Mouse (Mus musculus): ENCODE measurements around the gene Mre11a.
"Not testable (repeated sequence)": the region's sequence is repeated elsewhere in the genome, so short reads cannot be mapped to it uniquely, and the experiment has no call there.

The Mre11a gene

GRCm38 (mm10) chr9:14868326-14868725 lies 83.9 kb downstream of the Mre11a start:
- DNase-seq (ENCODE audit: low spot score in 2 of 2) = no peak

DNA sequence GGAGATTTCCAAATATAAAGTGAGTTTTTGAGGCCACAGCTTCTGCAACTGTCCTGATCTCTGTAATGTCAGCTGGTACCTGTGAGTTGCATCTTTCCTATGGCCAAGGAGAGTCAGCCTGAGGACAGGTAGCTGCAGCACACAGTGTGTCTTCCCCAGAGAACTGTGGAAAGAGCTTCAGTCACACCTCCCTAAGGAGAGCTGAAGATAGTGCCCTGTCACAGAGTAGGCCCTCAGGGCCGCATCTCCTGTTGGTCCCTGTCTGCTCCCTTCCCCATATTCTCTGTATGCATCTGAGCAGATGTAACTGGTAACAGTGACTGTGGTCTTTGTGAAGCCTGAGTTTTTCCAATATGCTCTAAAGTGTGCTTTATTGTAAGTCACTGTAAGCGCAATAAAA lies 85.9 kb downstream of the Mre11a start:
- DNase-seq (ENCODE audit: low spot score in 2 of 2) = no peak

- no peak for DNase-seq (ENCODE audit: low spot score in 2 of 2)
Measured at GRCm38 (mm10) chr9:14870802-14871201, 86.3 kb downstream of the Mre11a start.

DNA sequence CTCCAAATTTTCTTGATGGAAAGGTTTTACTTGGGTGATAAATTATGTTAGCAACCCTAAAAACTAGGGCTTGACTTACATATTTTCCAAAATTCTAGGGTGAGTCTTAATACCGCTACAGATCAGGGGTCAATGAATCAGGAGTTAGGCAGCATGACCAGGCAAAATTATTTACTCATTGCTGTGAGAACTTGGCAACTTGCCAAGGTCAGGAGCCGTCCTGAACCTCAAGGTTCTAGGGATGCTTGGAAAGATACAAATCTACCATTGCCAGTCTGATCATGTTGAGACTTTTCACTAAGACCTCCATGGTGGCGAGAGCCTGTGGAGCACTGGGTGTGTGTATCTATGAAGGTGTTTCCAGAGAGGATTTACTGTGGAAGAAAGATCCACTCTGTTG lies 87.1 kb downstream of the Mre11a start:
- no peak for DNase-seq (ENCODE audit: low spot score in 2 of 2)

- no peak for DNase-seq (ENCODE audit: low spot score in 2 of 2)
Measured at GRCm38 (mm10) chr9:14872181-14872930, 87.9 kb downstream of the Mre11a start.

- DNase-seq (ENCODE audit: low spot score in 2 of 2) = no peak
Measured at GRCm38 (mm10) chr9:14875743-14876507, 91.5 kb downstream of the Mre11a start.

DNA sequence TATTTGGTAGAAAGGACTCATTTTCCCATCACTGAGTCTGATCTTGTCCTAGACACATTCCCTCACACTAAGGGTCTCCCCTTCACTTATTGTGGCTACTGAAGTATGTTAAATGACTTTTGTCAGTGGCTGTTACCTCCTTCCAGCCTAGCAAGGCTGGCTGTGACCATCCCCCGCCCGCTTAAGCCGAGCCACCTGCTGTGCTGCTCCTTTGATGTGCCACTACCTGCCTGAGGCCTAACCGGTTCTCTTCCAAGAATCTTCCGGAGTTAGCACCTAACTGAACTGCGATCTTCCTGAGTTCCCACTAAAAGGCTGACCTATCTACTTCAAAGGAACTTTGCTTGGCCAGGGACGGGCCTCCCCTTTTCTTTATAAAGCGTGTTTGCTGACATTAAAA lies 92.1 kb downstream of the Mre11a start:
- not testable (repeated sequence) for DNase-seq (ENCODE audit: low spot score in 2 of 2)

GRCm38 (mm10) chr9:14884641-14885040 lies 100.2 kb downstream of the Mre11a start:
- no peak for DNase-seq (ENCODE audit: low spot score in 2 of 2)

DNA sequence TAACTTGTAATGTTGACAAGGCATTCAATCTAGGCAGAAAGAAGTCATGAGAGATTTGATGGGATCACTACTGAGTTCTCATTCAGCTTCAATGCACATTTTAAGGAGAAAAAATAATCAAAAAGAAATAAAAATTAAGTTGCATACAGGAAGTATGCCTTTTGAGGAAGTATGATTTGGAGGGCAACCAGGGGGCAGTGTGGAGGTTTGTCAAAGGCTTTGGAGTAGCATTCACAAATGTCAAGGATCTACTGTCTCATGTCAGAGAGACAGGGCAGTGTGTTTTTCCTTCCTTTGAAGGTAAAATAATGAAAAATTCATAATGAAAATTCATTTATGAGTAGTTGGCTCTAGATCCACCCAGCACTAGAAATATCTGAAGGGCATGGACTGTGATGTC lies 100.7 kb downstream of the Mre11a start:
- DNase-seq (ENCODE audit: low spot score in 2 of 2) = no peak

GRCm38 (mm10) chr9:14885954-14886353 lies 101.5 kb downstream of the Mre11a start:
- no peak for DNase-seq (ENCODE audit: low spot score in 2 of 2)

Data from urinary bladder, postnatal 4 days (tissue).